Comparison of ENCODE assay signal across 25 mouse cellular contexts in the genomic region with DNA sequence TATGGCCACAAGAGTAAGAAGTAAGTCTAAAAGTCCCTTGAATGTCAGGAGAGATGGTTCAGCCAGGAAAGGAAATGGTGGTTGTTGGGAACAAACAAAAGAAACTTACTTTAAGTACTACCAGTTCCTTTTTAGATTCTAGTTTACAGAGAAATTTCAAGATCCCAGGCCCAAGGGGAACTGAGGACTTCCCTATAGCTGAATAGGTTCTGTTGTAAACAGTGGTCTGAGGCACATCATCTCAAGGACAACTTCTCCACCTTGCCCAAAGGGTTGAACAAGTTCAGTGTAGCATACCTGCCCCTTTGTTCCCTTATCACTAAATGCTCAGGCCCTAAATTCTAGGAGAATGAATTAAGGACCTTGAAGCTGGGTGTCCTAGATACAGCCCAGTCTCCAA. TPM values are rescaled to one million over a fixed set of nuclear protein-coding genes. Genes with fewer than 3 reads are reported as not detected.
A peak's percentile ranks its signal among the peaks of the same experiment; 100 is the strongest.
DNase-seq lines count a peak whose midpoint lies in the region; ATAC-seq and TF ChIP-seq lines count a peak whose summit lies in the region.
"Had no signal": no experiment of that assay in that cellular context is flagged by ENCODE, and none has a peak within 500 bp of the region (broad histone marks: within the 10 kb centered on the region; RNA-seq: fewer than 3 reads in every experiment).

No protein-coding gene starts in this region.

- H3K4me1 ChIP-seq in liver, postnatal 0 days (ENCODE audit: insufficient read depth), result peaks cover 3% of the 10 kb centered on the region
- H3K4me1 ChIP-seq in bone marrow macrophage, adult 2 months (ENCODE audit: control insufficient read depth, insufficient read depth, low read length), result peaks cover 40% of the 10 kb centered on the region
- H3K4me1 ChIP-seq in neural tube, embryonic 15.5 days, result no peaks in the 10 kb centered on the region
- H3K4me1 ChIP-seq in cerebellum, adult 2 months (ENCODE audit: control insufficient read depth, insufficient read depth, low read length), result no peaks in the 10 kb centered on the region

- H3K36me3 ChIP-seq in liver, postnatal 0 days (replicated peaks; ENCODE audit: insufficient read depth, low read length), result no peaks in the 10 kb centered on the region
- H3K36me3 ChIP-seq in macrophage (ENCODE audit: inconsistent target), result no peaks in the 10 kb centered on the region
- H3K36me3 ChIP-seq in neural tube, embryonic 15.5 days, result no peaks in the 10 kb centered on the region
- H3K36me3 ChIP-seq: embryonic facial prominence, embryonic 13.5 days; heart, embryonic 13.5 days; limb, embryonic 13.5 days; liver, embryonic 12.5 days; midbrain, embryonic 10.5 days; midbrain, embryonic 15.5 days had no signal

- no peak overlapping the region for H3K4me2 ChIP-seq in liver, postnatal 0 days (ENCODE audit: low read depth, low read length)
- H3K4me2 ChIP-seq in neural tube, embryonic 15.5 days, result no peak overlapping the region

- TF ChIP-seq EP300 in liver, postnatal 0 days (IDR thresholded peaks at IDR 0.05; ENCODE audit: low read depth), result no peak

- no peaks in the 10 kb centered on the region for H3K27me3 ChIP-seq in liver, postnatal 0 days (ENCODE audit: insufficient read depth, low read length)
- no peaks in the 10 kb centered on the region for H3K27me3 ChIP-seq in neural tube, embryonic 15.5 days (replicated peaks)
- H3K27me3 ChIP-seq in cerebellum, adult 2 months (ENCODE audit: control insufficient read depth, insufficient read depth, low read length), result no peaks in the 10 kb centered on the region
- H3K27me3 ChIP-seq: embryonic facial prominence, embryonic 13.5 days; heart, embryonic 13.5 days; limb, embryonic 13.5 days; midbrain, embryonic 15.5 days had no signal

- no peaks in the 10 kb centered on the region for H3K9me3 ChIP-seq in liver, postnatal 0 days (ENCODE audit: low read length)
- H3K9me3 ChIP-seq in neural tube, embryonic 15.5 days (replicated peaks), result no peaks in the 10 kb centered on the region
- H3K9me3 ChIP-seq: embryonic facial prominence, embryonic 13.5 days; heart, embryonic 13.5 days; limb, embryonic 13.5 days; liver, embryonic 12.5 days; midbrain, embryonic 10.5 days; midbrain, embryonic 15.5 days had no signal

- no peak for DNase-seq in liver, postnatal 0 days
- no peak for DNase-seq in liver
- DNase-seq in right cerebral cortex, postnatal 14 days, result no peak
- DNase-seq in cerebellum, adult 2 months, result no peak
- DNase-seq: adrenal gland, postnatal 25 days; cerebellum, adult 9-10 months; cerebellum, postnatal 36 days; gastrocnemius, adult 2 months; heart, postnatal 10 days; kidney, postnatal 14 days; lung, adult 18-20 months; lung, postnatal 4 days had no signal

- H3K79me2 ChIP-seq in macrophage (ENCODE audit: inconsistent target), result peaks cover 9% of the 10 kb centered on the region; the same call in 1 of the 2 replicates

- H3K9ac ChIP-seq in liver, postnatal 0 days (replicated peaks), result no peak overlapping the region
- no peak overlapping the region for H3K9ac ChIP-seq in neural tube, embryonic 15.5 days (replicated peaks)
- H3K9ac ChIP-seq: embryonic facial prominence, embryonic 13.5 days; hindbrain, embryonic 14.5 days; limb, embryonic 13.5 days; liver, embryonic 12.5 days; midbrain, embryonic 15.5 days had no signal

- TF ChIP-seq CTCF in liver, postnatal 0 days (IDR thresholded peaks at IDR 0.05; ENCODE audit: low read depth), result no peak
- TF ChIP-seq CTCF in bone marrow macrophage, adult 2 months (IDR thresholded peaks at IDR 0.05; ENCODE audit: low read depth, low read length), result no peak
- TF ChIP-seq CTCF in cerebellum, adult 2 months (IDR thresholded peaks at IDR 0.05; ENCODE audit: borderline replicate concordance, insufficient read depth, low read depth, low read length), result no peak

- no peak overlapping the region for H3K4me3 ChIP-seq in liver, postnatal 0 days (ENCODE audit: low read depth, low read length)
- H3K4me3 ChIP-seq in bone marrow macrophage, adult 2 months (ENCODE audit: insufficient read depth, low read length), result no peak overlapping the region
- no peak overlapping the region for H3K4me3 ChIP-seq in macrophage (ENCODE audit: inconsistent target)
- no peak overlapping the region for H3K4me3 ChIP-seq in neural tube, embryonic 15.5 days (replicated peaks)
- no peak overlapping the region for H3K4me3 ChIP-seq in cerebellum, adult 2 months (replicated peaks; ENCODE audit: insufficient read depth, low read depth, low read length)
- H3K4me3 ChIP-seq: embryonic facial prominence, embryonic 13.5 days; erythroblast, embryonic 14.5 days; liver, embryonic 12.5 days; midbrain, embryonic 15.5 days had no signal

- TF ChIP-seq POLR2A in bone marrow macrophage, adult 2 months (IDR thresholded peaks at IDR 0.05; ENCODE audit: borderline replicate concordance, low read depth, low read length), result no peak
- no peak for TF ChIP-seq POLR2A in cerebellum, adult 2 months (IDR thresholded peaks at IDR 0.05; ENCODE audit: borderline replicate concordance, insufficient read depth, low read length)

- no peak for ATAC-seq in liver, postnatal 0 days
- no peak for ATAC-seq in neural tube, embryonic 15.5 days (ENCODE audit: low FRiP score)
- ATAC-seq: forebrain, embryonic 16.5 days; intestine, postnatal 0 days; midbrain, embryonic 15.5 days had no signal

- H3K27ac ChIP-seq in liver, postnatal 0 days (ENCODE audit: low read depth), result peak overlapping the region; percentile 62; the same call in 1 of the 2 replicates
- H3K27ac ChIP-seq in bone marrow macrophage, adult 2 months (ENCODE audit: insufficient read depth, low read depth, low read length), result peak overlapping the region; percentile 71
- H3K27ac ChIP-seq in macrophage, result peak overlapping the region; percentile 8
- no peak overlapping the region for H3K27ac ChIP-seq in neural tube, embryonic 15.5 days (replicated peaks)
- H3K27ac ChIP-seq in cerebellum, adult 2 months (ENCODE audit: insufficient read depth, low read length), result no peak overlapping the region
- H3K27ac ChIP-seq: embryonic facial prominence, embryonic 13.5 days; heart, embryonic 13.5 days; hindbrain, embryonic 14.5 days; limb, embryonic 13.5 days; liver, embryonic 12.5 days; midbrain, embryonic 10.5 days; midbrain, embryonic 15.5 days had no signal

RNA-seq across cellular contexts. Expression of gene Tmem41b, which starts 15.4 kb away (rescaled TPM):
- polyA plus RNA-seq in liver, postnatal 0 days (2015; fragmentation: Nextera tagmentation; extraction: Ambion mirVana), result 26.9 and 27.7 TPM in 2 replicates
- polyA plus RNA-seq in bone marrow macrophage, adult 2 months (2012; ENCODE audit: insufficient read depth, insufficient read length, missing spikeins), result 43.1 and 47.3 TPM in 2 replicates
- 10 to 100 TPM; 28.3 to 95.6 (median 56.4) TPM for total RNA-seq in macrophage (2018; cell fraction: chromatin; rRNA removed)
- total RNA-seq in macrophage (2018; cell fraction: cytosol; rRNA removed), result 10 to 100 TPM; 48.1 to 68.1 (median 53.5) TPM
- total RNA-seq in macrophage (2018; cell fraction: nucleus; rRNA removed), result 100 to 1,000 TPM in 2 of 26 experiments, 10 to 100 TPM in 24; 30.4 to 111 (median 71.6) TPM
- polyA plus RNA-seq in macrophage (2018), result 49.5 to 57.5 TPM (median 51.3 TPM) in 3 replicates
- polyA plus RNA-seq in neural tube, embryonic 15.5 days (2015; fragmentation: Nextera tagmentation; extraction: Ambion mirVana), result 62.6 and 65.2 TPM in 2 replicates
- polyA plus RNA-seq in cerebellum, adult 2 months (2012; rRNA removed), result 61.8 and 66.0 TPM in 2 replicates

RNA-seq across cellular contexts. Expression of gene Ipo7, which starts 16.0 kb away (rescaled TPM):
- polyA plus RNA-seq in liver, postnatal 0 days (2015; fragmentation: Nextera tagmentation; extraction: Ambion mirVana), result 10.7 and 11.9 TPM in 2 replicates
- 51.7 and 55.2 TPM in 2 replicates for polyA plus RNA-seq in bone marrow macrophage, adult 2 months (2012; ENCODE audit: insufficient read depth, insufficient read length, missing spikeins)
- total RNA-seq in macrophage (2018; cell fraction: chromatin; rRNA removed), result 10 to 100 TPM; 42.8 to 90.2 (median 70.0) TPM
- 10 to 100 TPM; 41.7 to 64.7 (median 54.8) TPM for total RNA-seq in macrophage (2018; cell fraction: cytosol; rRNA removed)
- 100 to 1,000 TPM in 3 of 26 experiments, 10 to 100 TPM in 23; 44.1 to 124 (median 60.1) TPM for total RNA-seq in macrophage (2018; cell fraction: nucleus; rRNA removed)
- 47.4 to 71.0 TPM (median 47.9 TPM) in 3 replicates for polyA plus RNA-seq in macrophage (2018)
- polyA plus RNA-seq in neural tube, embryonic 15.5 days (2015; fragmentation: Nextera tagmentation; extraction: Ambion mirVana), result 43.6 and 44.8 TPM in 2 replicates
- 46.5 and 50.8 TPM in 2 replicates for polyA plus RNA-seq in cerebellum, adult 2 months (2012; rRNA removed)

RNA-seq across cellular contexts. Expression of gene Dennd5a, which starts 41.8 kb away (rescaled TPM):
- polyA plus RNA-seq in liver, postnatal 0 days (2015; fragmentation: Nextera tagmentation; extraction: Ambion mirVana), result 8.0 and 8.9 TPM in 2 replicates
- polyA plus RNA-seq in bone marrow macrophage, adult 2 months (2012; ENCODE audit: insufficient read depth, insufficient read length, missing spikeins), result 159 and 160 TPM in 2 replicates
- total RNA-seq in macrophage (2018; cell fraction: chromatin; rRNA removed), result 100 to 1,000 TPM; 116 to 908 (median 195) TPM
- 100 to 1,000 TPM in 3 of 26 experiments, 10 to 100 TPM in 23; 49.2 to 143 (median 73.8) TPM for total RNA-seq in macrophage (2018; cell fraction: cytosol; rRNA removed)
- 100 to 1,000 TPM in 19 of 26 experiments, 10 to 100 TPM in 7; 77.2 to 518 (median 143) TPM for total RNA-seq in macrophage (2018; cell fraction: nucleus; rRNA removed)
- polyA plus RNA-seq in macrophage (2018), result 50.8 to 79.4 TPM (median 79.0 TPM) in 3 replicates
- polyA plus RNA-seq in neural tube, embryonic 15.5 days (2015; fragmentation: Nextera tagmentation; extraction: Ambion mirVana), result 34.4 and 39.2 TPM in 2 replicates
- polyA plus RNA-seq in cerebellum, adult 2 months (2012; rRNA removed), result 270 TPM in 2 replicates

RNA-seq across cellular contexts. Expression of gene Zfp143, which starts 58.9 kb away (rescaled TPM):
- polyA plus RNA-seq in liver, postnatal 0 days (2015; fragmentation: Nextera tagmentation; extraction: Ambion mirVana), result 4.1 and 5.2 TPM in 2 replicates
- polyA plus RNA-seq in bone marrow macrophage, adult 2 months (2012; ENCODE audit: insufficient read depth, insufficient read length, missing spikeins), result 17.4 and 22.2 TPM in 2 replicates
- 10 to 100 TPM in 24 of 26 experiments, 1 to 10 TPM in 2; 4.6 to 27.2 (median 20.6) TPM for total RNA-seq in macrophage (2018; cell fraction: chromatin; rRNA removed)
- 10 to 100 TPM in 20 of 26 experiments, 1 to 10 TPM in 6; 6.5 to 14.9 (median 11.1) TPM for total RNA-seq in macrophage (2018; cell fraction: cytosol; rRNA removed)
- 10 to 100 TPM in 22 of 26 experiments, 1 to 10 TPM in 4; 7.5 to 25.9 (median 17.0) TPM for total RNA-seq in macrophage (2018; cell fraction: nucleus; rRNA removed)
- 9.7 to 17.2 TPM (median 11.3 TPM) in 3 replicates for polyA plus RNA-seq in macrophage (2018)
- 12.6 and 14.4 TPM in 2 replicates for polyA plus RNA-seq in neural tube, embryonic 15.5 days (2015; fragmentation: Nextera tagmentation; extraction: Ambion mirVana)
- polyA plus RNA-seq in cerebellum, adult 2 months (2012; rRNA removed), result 16.0 and 16.7 TPM in 2 replicates

Comparison
In these comparisons a context has a peak if more than half of its experiments do, and no peak if none do; other contexts are left out.
1. H3K27ac ChIP-seq: peak in liver, postnatal 0 days (single experiment), bone marrow macrophage, adult 2 months (single experiment) and macrophage (single experiment); none in neural tube, embryonic 15.5 days (single experiment) and cerebellum, adult 2 months (single experiment).